Mouse (Mus musculus) thymus, postnatal 36 days (tissue): ENCODE measurements around the gene Olfr198.
"Not testable (repeated sequence)": the region's sequence is repeated elsewhere in the genome, so short reads cannot be mapped to it uniquely, and the experiment has no call there.

Experiments
- DNase-seq, 2 experiments: peaks; one replicate each; pipeline ENCODE4 v3.0.0; 2022; ENCODE audit warnings: mixed read lengths in 2 of 2

The Olfr198 gene

GRCm38 (mm10) chr16:59203433-59203832, at the start of gene Olfr198:
Olfr198 (minus strand) TSS chr16:59203533.
- DNase-seq: not testable (repeated sequence)

DNA sequence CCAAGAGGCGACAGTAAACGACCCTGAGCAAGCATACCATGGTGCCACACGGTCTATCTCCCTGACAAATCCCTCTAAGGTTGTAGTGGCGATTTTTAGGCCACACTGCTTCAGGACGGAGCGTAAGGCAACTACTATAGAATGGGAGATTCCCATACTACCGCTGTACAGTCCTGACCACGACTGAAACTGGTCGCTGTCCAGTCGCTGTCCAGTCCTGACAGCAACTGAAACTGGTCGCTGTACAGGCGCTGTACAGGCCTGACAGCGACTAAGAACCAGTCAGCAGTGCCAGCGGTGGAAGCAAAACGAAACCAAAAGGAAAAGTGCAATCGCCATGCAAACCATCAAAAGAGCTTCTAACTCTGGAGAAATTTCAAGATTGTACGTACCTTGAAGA, 46.4 kb upstream of the Olfr198 start:
- DNase-seq: no peak

GRCm38 (mm10) chr16:59219667-59220066, 16.3 kb upstream of the Olfr198 start, which contains the start of gene Olfr199:
Olfr199 (minus strand) TSS chr16:59219767.
- DNase-seq: not testable (repeated sequence)

- DNase-seq: not testable (repeated sequence)
Measured at GRCm38 (mm10) chr16:59217861-59218260, 14.5 kb upstream of the Olfr198 start.

GRCm38 (mm10) chr16:59170354-59170753, 33.0 kb downstream of the Olfr198 start, which contains the start of gene Olfr196:
Olfr196 (minus strand) TSS chr16:59170454.
- no peak for DNase-seq

- no peak for DNase-seq
Measured at GRCm38 (mm10) chr16:59151996-59152395, 51.3 kb downstream of the Olfr198 start.
